Mouse (Mus musculus): ENCODE measurements around the gene Lkaaear1.

Lkaaear1 gene

GRCm38 (mm10) chr2:181698241-181698640 is at the start of gene Lkaaear1:
Gene Lkaaear1 (minus strand): TSS chr2:181698442.
- no peak for DNase-seq (ENCODE audit: low spot score)

GRCm38 (mm10) chr2:181730051-181730450 is 31.8 kb upstream of the Lkaaear1 start:
- no peak for DNase-seq (ENCODE audit: low spot score)

- DNase-seq (ENCODE audit: low spot score), result no peak
Observed at GRCm38 (mm10) chr2:181727659-181728262, 29.5 kb upstream of the Lkaaear1 start.

- DNase-seq (ENCODE audit: low spot score), result no peak
Observed at GRCm38 (mm10) chr2:181722213-181722612, 24.0 kb upstream of the Lkaaear1 start.

- DNase-seq (ENCODE audit: low spot score), result no peak
Observed at GRCm38 (mm10) chr2:181721200-181721599, 23.0 kb upstream of the Lkaaear1 start.

GRCm38 (mm10) chr2:181720061-181720460 is 21.8 kb upstream of the Lkaaear1 start:
- DNase-seq (ENCODE audit: low spot score), result no peak

GRCm38 (mm10) chr2:181716991-181717390 is 18.7 kb upstream of the Lkaaear1 start:
- DNase-seq (ENCODE audit: low spot score), result no peak

- no peak for DNase-seq (ENCODE audit: low spot score)
Observed at GRCm38 (mm10) chr2:181715382-181715781, 17.1 kb upstream of the Lkaaear1 start.

- no peak for DNase-seq (ENCODE audit: low spot score)
Observed at GRCm38 (mm10) chr2:181714903-181715326, 16.7 kb upstream of the Lkaaear1 start, which contains the start of gene Oprl1. Gene Oprl1 (plus strand): TSS chr2:181715016.

GRCm38 (mm10) chr2:181713749-181714148 is 15.5 kb upstream of the Lkaaear1 start:
- DNase-seq (ENCODE audit: low spot score), result no peak

- DNase-seq (ENCODE audit: low spot score), result no peak
Observed at GRCm38 (mm10) chr2:181706668-181707067, 8.4 kb upstream of the Lkaaear1 start.

GRCm38 (mm10) chr2:181696801-181697420 is 1.3 kb downstream of the Lkaaear1 start:
- DNase-seq (ENCODE audit: low spot score), result no peak

- no peak for DNase-seq (ENCODE audit: low spot score)
Observed at GRCm38 (mm10) chr2:181695776-181696175, 2.5 kb downstream of the Lkaaear1 start.

GRCm38 (mm10) chr2:181694581-181694980 is 3.7 kb downstream of the Lkaaear1 start:
- DNase-seq (ENCODE audit: low spot score), result no peak

GRCm38 (mm10) chr2:181693339-181694280 is 4.6 kb downstream of the Lkaaear1 start, which contains the start of gene Rgs19:
Gene Rgs19 (minus strand): TSS chr2:181693977.
- DNase-seq (ENCODE audit: low spot score), result peak; percentile 76

GRCm38 (mm10) chr2:181692304-181692703 is 5.9 kb downstream of the Lkaaear1 start:
- DNase-seq (ENCODE audit: low spot score), result no peak

GRCm38 (mm10) chr2:181691571-181691970 is 6.7 kb downstream of the Lkaaear1 start:
- no peak for DNase-seq (ENCODE audit: low spot score)

GRCm38 (mm10) chr2:181691083-181691482 is 7.2 kb downstream of the Lkaaear1 start:
- no peak for DNase-seq (ENCODE audit: low spot score)

- no peak for DNase-seq (ENCODE audit: low spot score)
Observed at GRCm38 (mm10) chr2:181689466-181690160, 8.6 kb downstream of the Lkaaear1 start.

GRCm38 (mm10) chr2:181687586-181687985 is 10.7 kb downstream of the Lkaaear1 start:
- DNase-seq (ENCODE audit: low spot score), result no peak

- no peak for DNase-seq (ENCODE audit: low spot score)
Observed at GRCm38 (mm10) chr2:181685686-181686085, 12.6 kb downstream of the Lkaaear1 start.

- DNase-seq (ENCODE audit: low spot score), result no peak
Observed at GRCm38 (mm10) chr2:181684713-181685112, 13.5 kb downstream of the Lkaaear1 start.
